Mouse (Mus musculus) liver, adult 2 months (tissue): ENCODE data around the gene Fbxo28.

Experiments used
- CTCF ChIP-seq: fragments of 200-500 bp; IDR thresholded peaks from 2 replicates; pipeline ENCODE4 v1.5.1; 2011; ENCODE audit warnings: low read depth, low read length, control low read depth
- POLR2A ChIP-seq: fragments of 200-500 bp; IDR thresholded peaks from 2 replicates; pipeline ENCODE4 v1.6.1; 2011; ENCODE audit warnings: low read length, control low read depth; ENCODE audit not compliant: insufficient read depth; ENCODE audit errors: extremely low read depth

GRCm38 (mm10) chr1:182362703-182363102 lies 21.3 kb upstream of the Fbxo28 start:
- TF ChIP-seq POLR2A (no peak), CTCF (no peak)
